Mouse (Mus musculus): ENCODE results near the gene Gm21992.

GRCm38 (mm10) chr19:4712156-4712780 is 99.1 kb downstream of the Gm21992 start:
- no peak for TF ChIP-seq GATA1 (IDR thresholded peaks at IDR 0.05; ENCODE audit: borderline replicate concordance, low read length)
- no peak for TF ChIP-seq CTCF (IDR thresholded peaks at IDR 0.05; ENCODE audit: low read depth, low read length)
- no peak for TF ChIP-seq POLR2AphosphoS5 (IDR thresholded peaks at IDR 0.05; ENCODE audit: insufficient replicate concordance, low read depth, low read length)
- no peak for TF ChIP-seq TAL1 (conservative IDR thresholded peaks at IDR 0.05; ENCODE audit: low read depth, low read length)
